Mouse (Mus musculus) heart, embryonic 10.5 days (tissue): ENCODE results near the gene Osbpl3. TPM values are rescaled to one million over a fixed set of nuclear protein-coding genes. Genes with fewer than 3 reads are reported as not detected.

Source experiments
- DNase-seq: peaks from one replicate; pipeline ENCODE4 v3.0.0-alpha.2; 2017; ENCODE audit warnings: low spot score
- H3K27ac ChIP-seq: fragments of 300-500 bp; sonication (generic); 2 replicates; pipeline ENCODE4 v1.5.1; 2016; ENCODE audit warnings: mild to moderate bottlenecking
- H3K27me3 ChIP-seq: fragments of 300-500 bp; sonication (generic); 2 replicates; pipeline ENCODE4 v1.6.1; 2016; ENCODE audit warnings: mild to moderate bottlenecking; ENCODE audit not compliant: poor library complexity, insufficient read depth, severe bottlenecking
- H3K36me3 ChIP-seq: fragments of 300-500 bp; sonication (generic); 2 replicates; pipeline ENCODE4 v1.6.1; 2016; ENCODE audit warnings: mild to moderate bottlenecking, moderate library complexity
- H3K4me1 ChIP-seq: fragments of 300-500 bp; sonication (generic); 2 replicates; pipeline ENCODE4 v1.6.1; 2016; ENCODE audit warnings: mild to moderate bottlenecking
- H3K4me3 ChIP-seq: fragments of 300-500 bp; sonication (generic); 2 replicates; pipeline ENCODE4 v1.5.1; 2016; ENCODE audit warnings: mild to moderate bottlenecking, moderate library complexity
- H3K9me3 ChIP-seq: fragments of 300-500 bp; sonication (generic); 2 replicates; pipeline ENCODE4 v1.6.1; 2016; ENCODE audit warnings: mild to moderate bottlenecking, moderate library complexity
- WGBS: fragments of 180-500 bp; shearing (Covaris S2); methylation state at CpG from one replicate; pipeline ENCODE4 v1.1.7; 2016; 5-methylcytosine and 5-hydroxymethylcytosine counted together
- polyA plus RNA-seq: library from polyadenylated mRNA; unstranded; fragments of >200 nt; fragmentation: Nextera tagmentation; extraction: Ambion mirVana; gene quantifications from 2 replicates; pipeline ENCODE4 v1.2.1, GENCODE M21; 2016

The Osbpl3 gene
- polyA plus RNA-seq, 1 experiment from 2014 or later = 8.0 TPM

DNA sequence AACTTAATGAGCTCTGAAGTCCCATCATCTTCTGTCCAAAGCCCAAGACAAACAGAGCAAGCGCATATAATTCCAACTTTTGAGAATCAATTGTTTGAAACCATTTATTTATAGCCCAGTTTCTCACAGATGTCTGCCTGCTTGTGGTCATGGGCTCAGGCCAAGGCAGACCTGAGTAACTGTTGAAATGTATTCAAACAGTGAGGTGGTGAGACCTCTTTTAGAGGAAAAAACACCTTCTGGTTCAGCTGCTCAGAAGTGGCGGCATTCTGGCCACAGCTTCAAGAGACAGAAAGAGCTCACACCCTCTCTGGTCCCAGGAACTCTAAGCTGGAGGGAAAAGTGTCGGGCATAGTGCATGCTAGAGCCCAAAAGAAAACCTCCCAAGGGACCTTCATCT is 61.6 kb downstream of the Osbpl3 start:
- DNase-seq = no peak
- H3K27ac ChIP-seq = no peak overlapping the region
- 78% methylated on average over 3 of the region's 3 CpGs for WGBS

DNA sequence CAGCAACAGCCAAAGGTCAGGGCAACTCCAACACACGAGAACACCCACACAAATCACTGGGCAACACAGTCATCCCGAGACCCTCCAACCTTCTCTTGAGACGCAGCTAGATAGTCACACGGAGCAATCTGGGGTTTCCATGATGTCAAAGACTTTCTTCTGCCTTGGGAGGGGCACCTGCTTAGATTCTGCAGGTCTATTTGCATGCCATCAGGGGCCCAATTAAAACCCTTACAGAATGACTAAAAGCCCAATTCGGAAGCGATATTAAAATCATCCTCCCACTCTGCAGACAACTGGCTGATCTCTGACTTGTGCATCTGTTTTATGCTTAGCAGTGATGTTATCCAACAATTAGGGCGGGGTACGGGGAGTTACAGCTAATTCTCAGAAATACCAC is 62.0 kb downstream of the Osbpl3 start:
- no peaks in the 10 kb centered on the region for H3K9me3 ChIP-seq
- no peaks in the 10 kb centered on the region for H3K36me3 ChIP-seq
- H3K4me3 ChIP-seq = no peak overlapping the region
- H3K4me1 ChIP-seq = peaks cover 13% of the 10 kb centered on the region; the same call in 1 of the 2 replicates
- no peak overlapping the region for H3K27ac ChIP-seq
- no peaks in the 10 kb centered on the region for H3K27me3 ChIP-seq
- no peak for DNase-seq
- 88% methylated on average over 8 of the region's 8 CpGs for WGBS

More for the DNA sequence above, 61.6 kb downstream of the Osbpl3 start:
- H3K27me3 ChIP-seq = no peaks in the 10 kb centered on the region
- H3K4me3 ChIP-seq = no peak overlapping the region
- peaks cover 16% of the 10 kb centered on the region; the same call in 1 of the 2 replicates for H3K4me1 ChIP-seq
- H3K36me3 ChIP-seq = no peaks in the 10 kb centered on the region
- H3K9me3 ChIP-seq = no peaks in the 10 kb centered on the region

DNA sequence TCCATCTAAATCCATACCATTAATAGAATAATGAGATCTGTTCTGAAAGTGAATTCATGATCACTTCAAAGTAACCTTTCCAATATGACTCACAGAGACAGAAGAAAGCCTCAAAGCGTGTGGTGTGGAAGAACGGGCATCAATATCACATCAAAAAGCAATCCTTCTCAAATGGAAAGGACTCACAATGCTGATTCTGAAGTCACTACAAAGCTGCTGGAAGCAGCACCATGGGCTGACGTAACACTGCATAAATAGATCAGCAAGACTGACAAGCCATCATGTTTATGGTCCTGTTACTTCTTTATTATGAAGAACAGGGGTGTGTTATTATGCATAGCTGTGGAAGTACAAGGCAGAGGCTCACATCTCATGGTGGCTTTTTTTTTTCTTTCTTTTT is 64.0 kb downstream of the Osbpl3 start:
- H3K36me3 ChIP-seq = no peaks in the 10 kb centered on the region
- 94% methylated on average over 3 of the region's 3 CpGs for WGBS
- H3K9me3 ChIP-seq = no peaks in the 10 kb centered on the region
- H3K27me3 ChIP-seq = no peaks in the 10 kb centered on the region
- H3K27ac ChIP-seq = no peak overlapping the region
- DNase-seq = no peak
- no peak overlapping the region for H3K4me3 ChIP-seq
- peaks cover 13% of the 10 kb centered on the region; the same call in 1 of the 2 replicates for H3K4me1 ChIP-seq

DNA sequence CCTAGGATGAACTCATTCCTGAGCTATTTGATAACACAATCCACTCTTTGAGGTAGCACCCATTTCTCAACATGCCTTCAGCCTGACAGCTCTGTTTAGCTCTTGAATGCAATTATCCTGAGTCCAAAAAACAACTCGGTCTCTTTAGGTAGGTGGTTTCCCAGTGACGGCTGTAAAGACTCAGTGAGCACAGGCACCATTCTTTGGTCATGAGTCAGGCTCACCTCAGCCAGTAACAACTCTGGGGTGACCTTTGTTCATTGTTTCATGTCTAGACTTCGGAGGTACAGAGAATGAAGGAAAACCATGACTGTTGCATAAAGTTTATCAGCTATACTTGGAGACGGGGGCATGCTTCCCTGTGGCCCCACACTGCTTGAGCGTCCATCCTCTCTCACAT is 65.7 kb downstream of the Osbpl3 start:
- Histone ChIP-seq H3K4me3 (no peak overlapping the region), H3K27ac (no peak overlapping the region), H3K36me3 (no peaks in the 10 kb centered on the region), H3K9me3 (no peaks in the 10 kb centered on the region), H3K27me3 (no peaks in the 10 kb centered on the region), H3K4me1 (peaks cover 8% of the 10 kb centered on the region; the same call in 1 of the 2 replicates)
- no peak for DNase-seq
- 55% methylated on average over 5 of the region's 5 CpGs for WGBS

DNA sequence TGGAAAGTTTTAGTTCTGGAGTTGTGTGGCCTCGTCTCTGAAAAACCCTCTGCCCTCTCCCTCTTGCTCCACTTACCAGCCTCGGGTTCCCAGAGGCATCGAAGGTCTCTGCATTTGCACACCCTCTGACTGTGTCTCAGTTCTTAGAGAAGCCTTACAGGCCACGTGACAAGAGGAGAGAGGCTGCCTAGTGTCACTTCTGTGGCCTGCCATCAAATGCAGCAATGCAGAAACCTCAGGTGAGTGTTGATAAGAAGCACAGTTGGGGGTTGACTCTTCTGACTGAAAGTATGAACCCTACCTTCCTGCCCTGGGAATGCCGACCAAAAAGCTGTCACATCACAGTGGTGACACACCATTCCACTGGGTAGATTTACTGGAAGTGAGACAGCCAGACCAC is 68.4 kb downstream of the Osbpl3 start:
- WGBS = 41% methylated on average over 5 of the region's 5 CpGs
- DNase-seq = no peak
- no peaks in the 10 kb centered on the region for H3K36me3 ChIP-seq
- no peak overlapping the region for H3K27ac ChIP-seq
- H3K4me1 ChIP-seq = peaks cover 10% of the 10 kb centered on the region; the same call in 1 of the 2 replicates
- H3K27me3 ChIP-seq = no peaks in the 10 kb centered on the region
- no peaks in the 10 kb centered on the region for H3K9me3 ChIP-seq
- H3K4me3 ChIP-seq = no peak overlapping the region

DNA sequence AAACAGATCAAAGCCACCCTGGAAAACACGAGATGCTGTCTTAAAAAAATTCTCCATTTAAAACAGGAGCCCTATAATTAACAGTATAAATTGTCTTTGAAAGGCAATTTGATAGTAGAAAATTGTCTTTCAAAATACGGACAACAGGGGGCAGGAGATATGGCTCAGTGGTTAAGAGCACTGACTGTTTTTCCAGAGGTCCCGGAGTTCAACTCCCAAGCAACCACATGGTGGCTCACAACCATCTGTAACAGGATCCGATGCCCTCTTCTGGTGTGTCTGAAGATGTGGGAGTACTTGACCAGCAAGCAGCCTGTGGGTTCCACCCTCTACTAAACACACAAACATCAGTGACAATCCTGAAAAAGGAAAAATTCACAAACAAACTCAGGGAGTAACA is 69.5 kb downstream of the Osbpl3 start:
- no peaks in the 10 kb centered on the region for H3K27me3 ChIP-seq
- no peaks in the 10 kb centered on the region for H3K36me3 ChIP-seq
- H3K27ac ChIP-seq = no peak overlapping the region
- 83% methylated on average over 4 of the region's 4 CpGs for WGBS
- no peak for DNase-seq
- no peak overlapping the region for H3K4me3 ChIP-seq
- H3K4me1 ChIP-seq = peaks cover 19% of the 10 kb centered on the region
- H3K9me3 ChIP-seq = no peaks in the 10 kb centered on the region

DNA sequence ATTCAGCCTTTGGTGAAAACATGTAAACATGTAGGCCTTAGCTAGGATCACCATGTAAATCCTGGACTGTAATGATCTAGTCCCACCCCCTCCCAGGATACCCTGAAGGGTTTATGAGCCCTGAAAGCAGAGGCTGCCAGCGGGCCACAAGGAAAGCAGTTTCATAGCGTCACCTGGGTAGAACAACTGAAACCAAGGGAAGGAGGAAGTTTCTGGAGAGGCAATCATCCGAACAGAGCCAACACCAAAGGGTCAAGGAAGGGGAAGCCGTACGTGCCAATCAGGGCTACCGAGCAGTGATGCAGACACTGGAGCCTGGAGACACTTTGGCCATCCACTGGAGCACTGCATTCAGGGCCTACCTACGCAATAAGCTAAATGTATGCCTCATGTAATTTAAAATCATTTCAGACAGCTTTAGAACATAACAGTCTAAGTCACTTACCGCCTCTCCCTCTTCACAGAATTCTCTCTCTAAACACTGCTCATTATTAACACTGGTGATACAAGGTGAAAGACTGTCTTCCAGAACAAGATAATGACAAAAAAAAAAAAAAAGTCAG is 70.5 kb downstream of the Osbpl3 start:
- Histone ChIP-seq H3K9me3 (no peaks in the 10 kb centered on the region), H3K4me1 (peaks cover 19% of the 10 kb centered on the region), H3K27me3 (no peaks in the 10 kb centered on the region), H3K4me3 (no peak overlapping the region), H3K36me3 (no peaks in the 10 kb centered on the region), H3K27ac (no peak overlapping the region)
- 92% methylated on average over 8 of the region's 8 CpGs for WGBS
- no peak for DNase-seq

DNA sequence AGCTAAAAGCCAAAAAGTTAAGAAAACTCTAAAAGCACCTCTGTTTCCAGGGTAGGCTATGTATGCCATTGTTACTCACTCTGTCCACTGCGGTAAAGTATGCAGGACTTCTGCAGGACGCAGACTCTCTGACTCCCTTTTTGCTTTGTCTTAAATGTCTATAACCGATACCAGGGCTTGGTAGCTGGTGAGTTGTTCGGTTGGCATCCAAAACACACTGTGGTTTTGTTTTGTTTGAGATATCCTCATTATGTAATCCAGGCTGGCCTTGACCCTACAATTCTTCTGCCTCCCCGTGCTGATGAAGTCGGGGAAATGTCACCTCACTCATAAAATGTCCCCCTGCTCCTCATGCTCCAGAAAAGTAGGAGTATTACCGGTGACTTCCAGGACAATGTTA is 73.3 kb downstream of the Osbpl3 start:
- no peaks in the 10 kb centered on the region for H3K9me3 ChIP-seq
- H3K27ac ChIP-seq = no peak overlapping the region
- no peak for DNase-seq
- no peaks in the 10 kb centered on the region for H3K27me3 ChIP-seq
- H3K4me1 ChIP-seq = peaks cover 28% of the 10 kb centered on the region
- H3K4me3 ChIP-seq = no peak overlapping the region
- no peaks in the 10 kb centered on the region for H3K36me3 ChIP-seq
- 72% methylated on average over 7 of the region's 7 CpGs for WGBS

DNA sequence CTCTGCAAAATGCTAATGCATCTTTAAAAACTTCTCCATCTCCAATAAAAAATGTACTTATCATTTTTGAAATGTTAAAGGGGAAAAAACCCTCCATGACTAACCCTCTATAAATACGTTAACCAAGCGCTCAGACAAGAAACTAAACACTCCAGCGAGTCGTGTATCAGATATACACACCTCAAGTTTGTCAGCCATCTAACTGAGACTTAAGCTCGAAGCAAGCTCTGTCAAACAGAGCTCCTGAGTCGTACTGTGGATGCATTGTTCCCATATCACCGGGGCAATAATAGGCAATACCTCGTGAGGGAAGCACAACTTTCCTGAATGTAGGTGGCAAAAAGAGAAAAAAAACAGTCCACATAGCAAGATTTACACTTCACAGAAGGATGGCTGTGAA is 73.8 kb downstream of the Osbpl3 start:
- WGBS = 57% methylated on average over 8 of the region's 8 CpGs
- H3K4me3 ChIP-seq = no peak overlapping the region; the same call in 1 of the 2 replicates
- no peak overlapping the region for H3K27ac ChIP-seq
- peaks cover 26% of the 10 kb centered on the region for H3K4me1 ChIP-seq
- H3K36me3 ChIP-seq = no peaks in the 10 kb centered on the region
- H3K9me3 ChIP-seq = no peaks in the 10 kb centered on the region
- no peaks in the 10 kb centered on the region for H3K27me3 ChIP-seq
- DNase-seq = no peak

DNA sequence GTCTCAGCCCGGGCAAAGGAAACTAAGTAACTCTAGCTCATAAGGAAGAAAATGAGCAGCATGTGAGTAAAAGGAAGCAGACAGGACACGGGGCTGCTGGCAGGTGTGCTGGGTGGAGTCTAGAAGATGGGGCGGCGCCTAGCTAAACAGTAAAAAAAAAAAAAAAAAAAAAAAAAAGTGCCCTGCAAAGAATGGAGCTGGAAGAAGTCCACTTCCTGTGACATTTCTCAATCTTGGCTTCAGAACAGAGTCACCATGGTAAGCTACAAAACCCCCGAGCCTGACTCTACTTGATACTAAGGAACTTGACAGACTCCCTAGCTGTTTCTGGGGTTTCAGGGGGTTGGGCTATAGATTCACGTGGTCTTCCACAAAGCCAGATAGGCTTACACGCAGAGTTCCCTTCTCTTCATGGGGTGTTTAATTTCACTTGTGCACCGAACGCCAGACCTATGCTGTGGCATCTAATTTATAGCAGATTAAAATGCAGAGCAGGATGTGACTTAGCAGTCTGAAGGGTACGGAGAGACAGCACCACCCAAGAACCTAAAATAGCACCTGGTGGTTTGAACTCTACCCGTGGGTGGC is 74.4 kb downstream of the Osbpl3 start:
- Histone ChIP-seq H3K4me1 (peaks cover 26% of the 10 kb centered on the region), H3K27ac (peak overlapping the region; percentile 36), H3K36me3 (no peaks in the 10 kb centered on the region), H3K27me3 (no peaks in the 10 kb centered on the region), H3K9me3 (no peaks in the 10 kb centered on the region), H3K4me3 (peak overlapping the region; percentile 18; the same call in 1 of the 2 replicates)
- 42% methylated on average over 11 of the region's 11 CpGs for WGBS
- DNase-seq = no peak

DNA sequence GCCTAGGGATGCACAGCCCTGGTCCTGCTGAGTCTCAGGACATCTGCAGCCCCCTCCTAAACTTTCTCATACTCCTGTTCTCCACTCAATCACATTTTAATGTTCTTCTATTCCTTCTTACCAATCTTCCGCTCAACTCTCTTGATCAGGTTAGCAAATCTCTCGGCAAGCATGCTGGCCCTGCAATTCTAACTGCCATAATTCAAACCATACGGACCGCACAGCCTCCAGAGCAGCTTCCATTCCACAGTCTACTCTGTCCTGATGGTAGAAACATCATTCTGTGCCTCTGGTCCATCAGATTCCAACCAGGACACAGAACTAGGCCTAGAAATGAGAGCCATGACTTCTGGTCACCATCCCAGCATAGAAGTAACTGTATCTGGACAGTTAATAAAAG is 76.3 kb downstream of the Osbpl3 start:
- H3K27ac ChIP-seq = no peak overlapping the region

DNA sequence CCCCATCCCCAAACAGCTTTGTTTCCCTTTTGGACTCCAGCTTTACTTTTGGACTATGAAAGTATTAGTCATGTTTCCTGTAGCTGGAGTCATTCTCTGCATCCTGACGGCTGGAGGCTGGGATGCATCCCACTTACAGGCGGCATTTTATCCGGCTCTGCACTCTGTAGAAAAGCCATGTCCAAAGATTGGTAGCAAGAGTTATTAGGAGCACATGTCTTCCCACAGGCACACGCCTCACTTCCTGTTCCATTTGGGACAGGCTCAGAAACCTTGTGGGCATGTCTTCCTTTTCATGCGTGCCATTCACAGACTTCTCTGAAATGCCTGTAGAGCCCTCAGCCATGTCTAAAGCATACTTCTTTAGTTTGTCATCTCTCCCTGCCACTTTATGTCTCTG is 76.9 kb downstream of the Osbpl3 start:
- Histone ChIP-seq H3K9me3 (no peaks in the 10 kb centered on the region), H3K4me3 (no peak overlapping the region), H3K4me1 (peaks cover 26% of the 10 kb centered on the region), H3K27me3 (no peaks in the 10 kb centered on the region), H3K27ac (no peak overlapping the region), H3K36me3 (no peaks in the 10 kb centered on the region)
- WGBS = 67% methylated on average over 5 of the region's 5 CpGs
- no peak for DNase-seq

More for the DNA sequence above, 76.3 kb downstream of the Osbpl3 start:
- H3K4me1 ChIP-seq = peaks cover 26% of the 10 kb centered on the region
- DNase-seq = no peak
- H3K9me3 ChIP-seq = no peaks in the 10 kb centered on the region
- H3K36me3 ChIP-seq = no peaks in the 10 kb centered on the region
- H3K4me3 ChIP-seq = no peak overlapping the region
- no peaks in the 10 kb centered on the region for H3K27me3 ChIP-seq
- 89% methylated on average over 4 of the region's 4 CpGs for WGBS

DNA sequence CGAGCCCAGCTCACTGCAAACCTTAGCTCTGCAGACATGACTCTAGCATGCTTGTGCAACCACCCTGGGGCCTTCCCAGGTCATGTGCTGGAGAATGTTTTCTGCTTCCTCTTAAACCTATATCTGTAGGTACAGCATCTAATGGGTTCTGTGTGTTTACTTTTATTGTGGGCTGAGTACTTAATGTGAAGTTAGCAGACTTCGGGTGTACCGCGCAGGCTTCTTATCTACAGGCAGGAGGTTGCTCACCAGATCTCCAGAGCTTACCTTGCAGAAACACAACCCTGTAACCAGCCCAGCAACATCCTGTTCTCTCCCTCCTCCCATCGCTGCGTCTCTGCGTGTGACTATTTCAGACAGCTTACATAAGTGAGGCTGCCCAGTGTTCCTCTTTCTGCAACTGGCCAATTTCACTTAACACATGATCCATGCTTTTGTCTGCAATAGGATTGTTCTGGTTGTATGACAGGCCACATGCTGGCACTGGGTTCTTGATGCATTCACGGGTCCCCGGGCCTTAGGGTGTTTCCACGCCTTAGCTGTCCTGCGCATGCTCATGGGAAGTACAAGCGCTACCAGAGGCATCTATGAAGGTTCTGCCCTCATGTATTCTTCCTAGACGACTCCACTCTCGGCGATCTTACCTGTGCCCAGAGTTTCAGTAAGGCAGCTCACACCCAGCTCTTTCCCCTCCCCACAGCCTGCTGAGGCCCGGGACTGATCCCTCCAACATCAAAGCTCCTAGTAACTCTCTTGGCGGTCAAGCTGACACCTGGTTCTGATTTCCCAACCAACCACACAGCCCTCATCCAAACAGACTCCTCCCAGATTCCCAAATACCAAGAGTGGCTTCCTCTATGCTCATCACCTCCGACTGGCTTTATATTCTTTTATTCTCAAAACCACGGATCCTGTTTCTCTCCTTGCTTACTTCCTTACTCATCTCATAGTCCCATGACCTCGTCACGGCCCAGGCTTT is 78.0 kb downstream of the Osbpl3 start:
- Histone ChIP-seq H3K27ac (0 out of 2 replicates have a peak overlapping the region, but pooled peaks have one; percentile 22), H3K27me3 (no peaks in the 10 kb centered on the region), H3K4me3 (no peak overlapping the region), H3K36me3 (no peaks in the 10 kb centered on the region), H3K4me1 (peaks cover 28% of the 10 kb centered on the region), H3K9me3 (no peaks in the 10 kb centered on the region)
- WGBS = 68% methylated on average over 21 of the region's 21 CpGs
- DNase-seq = no peak
